Comparison of ENCODE assay signal across 25 mouse cellular contexts in the genomic region with DNA sequence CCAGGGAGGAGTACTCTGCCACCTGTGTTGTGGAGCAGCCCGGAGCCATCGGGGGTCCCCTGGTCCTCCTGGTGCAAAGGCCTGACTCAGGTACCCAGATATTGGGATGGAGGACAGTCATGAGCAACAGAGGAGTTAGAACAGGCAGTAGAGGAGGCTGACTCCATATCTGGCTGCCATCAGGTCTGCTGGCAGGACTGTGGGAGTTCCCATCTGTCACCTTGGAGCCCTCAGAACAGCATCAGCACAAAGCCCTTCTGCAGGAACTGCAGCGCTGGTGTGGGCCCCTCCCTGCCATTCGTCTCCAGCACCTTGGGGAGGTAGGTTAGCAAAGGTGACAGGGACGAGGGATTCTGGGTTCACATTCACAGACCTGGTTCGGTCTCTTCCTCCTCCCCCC. TPM values are rescaled to one million over a fixed set of nuclear protein-coding genes. Genes with fewer than 3 reads are reported as not detected.
DNase-seq lines count a peak whose midpoint lies in the region; ATAC-seq and TF ChIP-seq lines count a peak whose summit lies in the region.
"Had no signal": no experiment of that assay in that cellular context is flagged by ENCODE, and none has a peak within 500 bp of the region (broad histone marks: within the 10 kb centered on the region; RNA-seq: fewer than 3 reads in every experiment).

No protein-coding gene starts in this region.

- 86% methylated on average over 6 of the region's 6 CpGs for WGBS in embryonic facial prominence, embryonic 13.5 days
- WGBS in embryonic facial prominence, embryonic 10.5 days: 90% methylated on average over 6 of the region's 6 CpGs

- H3K36me3 ChIP-seq in embryonic facial prominence, embryonic 13.5 days: peaks cover 23% of the 10 kb centered on the region
- H3K36me3 ChIP-seq in embryonic facial prominence, embryonic 10.5 days (replicated peaks): peaks cover 59% of the 10 kb centered on the region
- H3K36me3 ChIP-seq: hindbrain, embryonic 15.5 days had no signal

- H3K9me3 ChIP-seq in embryonic facial prominence, embryonic 13.5 days: no peaks in the 10 kb centered on the region
- H3K9me3 ChIP-seq in embryonic facial prominence, embryonic 10.5 days: no peaks in the 10 kb centered on the region
- H3K9me3 ChIP-seq: forebrain, embryonic 13.5 days; heart, embryonic 12.5 days; hindbrain, embryonic 15.5 days; intestine, embryonic 15.5 days; kidney, embryonic 15.5 days; midbrain, embryonic 13.5 days; neural tube, embryonic 12.5 days had no signal

- 0 out of 2 replicates have a peak overlapping the region, but pooled peaks have one; percentile 11 for H3K9ac ChIP-seq in embryonic facial prominence, embryonic 13.5 days
- H3K9ac ChIP-seq: forebrain, embryonic 13.5 days; heart, embryonic 12.5 days; hindbrain, embryonic 15.5 days; intestine, embryonic 15.5 days; kidney, embryonic 15.5 days; midbrain, embryonic 13.5 days; neural tube, embryonic 12.5 days had no signal

- H3K4me3 ChIP-seq in embryonic facial prominence, embryonic 13.5 days: no peak overlapping the region
- H3K4me3 ChIP-seq in embryonic facial prominence, embryonic 10.5 days: no peak overlapping the region
- H3K4me3 ChIP-seq in layer of hippocampus, adult 2 months: no peak overlapping the region
- H3K4me3 ChIP-seq: erythroblast, embryonic 14.5 days; forebrain, embryonic 13.5 days; heart, embryonic 12.5 days; hindbrain, embryonic 15.5 days; intestine, embryonic 15.5 days; kidney, embryonic 15.5 days; midbrain, embryonic 13.5 days; neural tube, embryonic 12.5 days had no signal

- H3K27me3 ChIP-seq in embryonic facial prominence, embryonic 13.5 days: peaks cover 19% of the 10 kb centered on the region
- H3K27me3 ChIP-seq in embryonic facial prominence, embryonic 10.5 days (replicated peaks; ENCODE audit: low read depth, poor library complexity, severe bottlenecking): peaks cover 33% of the 10 kb centered on the region
- H3K27me3 ChIP-seq: Patski had no signal

- H3K27ac ChIP-seq in embryonic facial prominence, embryonic 13.5 days: no peak overlapping the region
- no peak overlapping the region for H3K27ac ChIP-seq in embryonic facial prominence, embryonic 10.5 days (replicated peaks)
- peak overlapping the region; percentile 76 for H3K27ac ChIP-seq in layer of hippocampus, adult 2 months
- H3K27ac ChIP-seq: forebrain, embryonic 13.5 days; hindbrain, embryonic 15.5 days; intestine, embryonic 15.5 days; kidney, embryonic 15.5 days; midbrain, embryonic 13.5 days; neural tube, embryonic 12.5 days had no signal

- TF ChIP-seq CTCF in layer of hippocampus, adult 2 months (conservative IDR thresholded peaks at IDR 0.05): no peak

- DNase-seq in embryonic facial prominence, embryonic 10.5 days (ENCODE audit: low spot score): no peak
- peak; percentile 91 for DNase-seq in brain, adult 2 months (ENCODE audit: low read depth, low spot score)
- peak; percentile 84 for DNase-seq in cerebellum, adult 9-10 months
- peak; percentile 67 to 71 for DNase-seq in layer of hippocampus, adult 2 months (ENCODE audit: low spot score in 2 of 2)
- no peak for DNase-seq in heart, postnatal 4 days
- no peak for DNase-seq in thymus, postnatal 14 days
- DNase-seq in thymus, postnatal 25 days: no peak
- DNase-seq: adrenal gland, postnatal 10 days; heart, postnatal 14 days; liver; lung, postnatal 10 days; thymus, postnatal 4 days had no signal

- no peak overlapping the region for H3K4me2 ChIP-seq in embryonic facial prominence, embryonic 13.5 days
- H3K4me2 ChIP-seq: forebrain, embryonic 13.5 days; heart, embryonic 12.5 days; hindbrain, embryonic 15.5 days; intestine, embryonic 15.5 days; kidney, embryonic 15.5 days; midbrain, embryonic 13.5 days; neural tube, embryonic 12.5 days had no signal

- ATAC-seq in embryonic facial prominence, embryonic 13.5 days (ENCODE audit: insufficient number of reproducible peaks, insufficient read depth, low FRiP score, low TSS enrichment, low read depth): no peak
- ATAC-seq: activated CD4-positive, CD25-positive, alpha-beta regulatory T cell, adult 4 months; CD4-positive, CD25-positive, alpha-beta regulatory T cell, adult 4 months; forebrain, embryonic 13.5 days; intestine, embryonic 15.5 days; midbrain, embryonic 13.5 days; Patski had no signal

- peaks cover 15% of the 10 kb centered on the region for H3K4me1 ChIP-seq in embryonic facial prominence, embryonic 13.5 days
- H3K4me1 ChIP-seq in embryonic facial prominence, embryonic 10.5 days: peaks cover 14% of the 10 kb centered on the region

RNA-seq across cellular contexts. Expression of a gene that starts 4.0 kb away (rescaled TPM):
- polyA plus RNA-seq in embryonic facial prominence, embryonic 13.5 days (2015; fragmentation: Nextera tagmentation; extraction: Ambion mirVana): 0.70 and 1.0 TPM in 2 replicates
- polyA plus RNA-seq in embryonic facial prominence, embryonic 10.5 days (2016; fragmentation: Nextera tagmentation; extraction: Ambion mirVana): 2.3 TPM in 2 replicates
- 1 to 10 TPM; 6.4 to 6.9 TPM for total RNA-seq in layer of hippocampus, adult 2 months (2021)
- total RNA-seq in heart, postnatal 4 days (2021): 1 to 10 TPM; 1.3 to 2.2 TPM
- total RNA-seq: megakaryocyte, adult 5-6 weeks had no signal
- polyA plus RNA-seq: erythroblast, embryonic 14.5 days had no signal

RNA-seq across cellular contexts. Expression of a gene that starts 10.0 kb away (rescaled TPM):
- 16.7 and 19.7 TPM in 2 replicates for polyA plus RNA-seq in embryonic facial prominence, embryonic 13.5 days (2015; fragmentation: Nextera tagmentation; extraction: Ambion mirVana)
- polyA plus RNA-seq in embryonic facial prominence, embryonic 10.5 days (2016; fragmentation: Nextera tagmentation; extraction: Ambion mirVana): 27.4 and 32.6 TPM in 2 replicates
- total RNA-seq in layer of hippocampus, adult 2 months (2021): 1 to 10 TPM; 3.1 to 3.2 TPM
- total RNA-seq in heart, postnatal 4 days (2021): 1 to 10 TPM; 4.0 to 4.2 TPM
- polyA plus RNA-seq: erythroblast, embryonic 14.5 days had no signal

RNA-seq across cellular contexts. Expression of a gene that starts 10.0 kb away (rescaled TPM):
- 35.5 and 39.1 TPM in 2 replicates for polyA plus RNA-seq in embryonic facial prominence, embryonic 13.5 days (2015; fragmentation: Nextera tagmentation; extraction: Ambion mirVana)
- polyA plus RNA-seq in embryonic facial prominence, embryonic 10.5 days (2016; fragmentation: Nextera tagmentation; extraction: Ambion mirVana): 39.7 and 41.7 TPM in 2 replicates
- 10 to 100 TPM; 14.0 to 16.2 TPM for total RNA-seq in layer of hippocampus, adult 2 months (2021)
- 10 to 100 TPM; 13.3 to 15.4 TPM for total RNA-seq in heart, postnatal 4 days (2021)

RNA-seq across cellular contexts. Expression of a gene that starts 59.7 kb away (rescaled TPM):
- 0.66 and 0.85 TPM in 2 replicates for polyA plus RNA-seq in embryonic facial prominence, embryonic 13.5 days (2015; fragmentation: Nextera tagmentation; extraction: Ambion mirVana)
- polyA plus RNA-seq in embryonic facial prominence, embryonic 10.5 days (2016; fragmentation: Nextera tagmentation; extraction: Ambion mirVana): 2.7 and 3.0 TPM in 2 replicates
- total RNA-seq in layer of hippocampus, adult 2 months (2021): 10 to 100 TPM; 15.6 to 17.1 TPM
- total RNA-seq in heart, postnatal 4 days (2021): 1 to 10 TPM; 2.1 to 2.4 TPM
- polyA plus RNA-seq: activated CD4-positive, CD25-positive, alpha-beta regulatory T cell, adult 4 months; CD4-positive, CD25-positive, alpha-beta regulatory T cell, adult 4 months; erythroblast, embryonic 14.5 days had no signal

Comparison
In these comparisons a context has a peak if more than half of its experiments do, and no peak if none do; other contexts are left out.
1. DNase-seq: peak in brain, adult 2 months (single experiment), cerebellum, adult 9-10 months (single experiment) and layer of hippocampus, adult 2 months (2 of 2); none in embryonic facial prominence, embryonic 10.5 days (single experiment), heart, postnatal 4 days (single experiment), thymus, postnatal 14 days (single experiment) and thymus, postnatal 25 days (single experiment).